Mouse (Mus musculus) monocyte, adult 2 months (primary cell): Measurements from ENCODE around the gene Rpa1.
"Not testable (repeated sequence)": the region's sequence is repeated elsewhere in the genome, so short reads cannot be mapped to it uniquely, and the experiment has no call there.

Experiments used
- DNase-seq, 2 experiments: peaks; one replicate each; pipeline ENCODE4 v3.0.0; 2022; ENCODE audit warnings: low spot score in 2 of 2, low read depth in 1 of 2

Gene Rpa1

GRCm38 (mm10) chr11:75324433-75324832, 23.7 kb downstream of the Rpa1 start:
- DNase-seq: no peak

- DNase-seq: no peak
Observed at GRCm38 (mm10) chr11:75323326-75323737, 24.8 kb downstream of the Rpa1 start.

- DNase-seq: no peak
Observed at GRCm38 (mm10) chr11:75319246-75319645, 28.9 kb downstream of the Rpa1 start.

- DNase-seq: no peak
Observed at GRCm38 (mm10) chr11:75318351-75319221, 29.5 kb downstream of the Rpa1 start.

GRCm38 (mm10) chr11:75313834-75314233, 34.3 kb downstream of the Rpa1 start:
- no peak for DNase-seq

- no peak for DNase-seq
Observed at GRCm38 (mm10) chr11:75311751-75312150, 36.4 kb downstream of the Rpa1 start.

- no peak for DNase-seq
Observed at GRCm38 (mm10) chr11:75310813-75311212, 37.3 kb downstream of the Rpa1 start.

- no peak for DNase-seq
Observed at GRCm38 (mm10) chr11:75308650-75309049, 39.5 kb downstream of the Rpa1 start.

- DNase-seq: no peak
Observed at GRCm38 (mm10) chr11:75304797-75305196, 43.3 kb downstream of the Rpa1 start.

- DNase-seq: no peak
Observed at GRCm38 (mm10) chr11:75300954-75301353, 47.2 kb downstream of the Rpa1 start.

- no peak for DNase-seq
Observed at GRCm38 (mm10) chr11:75299786-75300185, 48.3 kb downstream of the Rpa1 start.

- no peak for DNase-seq
Observed at GRCm38 (mm10) chr11:75298491-75298890, 49.6 kb downstream of the Rpa1 start.

- no peak for DNase-seq
Observed at GRCm38 (mm10) chr11:75297631-75298030, 50.5 kb downstream of the Rpa1 start.

- DNase-seq: no peak
Observed at GRCm38 (mm10) chr11:75296406-75297005, 51.6 kb downstream of the Rpa1 start.

- not testable (repeated sequence) for DNase-seq
Observed at GRCm38 (mm10) chr11:75295534-75295933, 52.6 kb downstream of the Rpa1 start.

- no peak for DNase-seq
Observed at GRCm38 (mm10) chr11:75294862-75295261, 53.3 kb downstream of the Rpa1 start.

GRCm38 (mm10) chr11:75293852-75294361, 54.2 kb downstream of the Rpa1 start:
- DNase-seq: no peak

- no peak for DNase-seq
Observed at GRCm38 (mm10) chr11:75292281-75292680, 55.8 kb downstream of the Rpa1 start.

GRCm38 (mm10) chr11:75291389-75292215, 56.5 kb downstream of the Rpa1 start:
- no peak for DNase-seq

- DNase-seq: peak; percentile 43 to 73
Observed at GRCm38 (mm10) chr11:75290566-75291271, 57.4 kb downstream of the Rpa1 start.

GRCm38 (mm10) chr11:75289120-75289519, 59.0 kb downstream of the Rpa1 start:
- no peak for DNase-seq
